Mouse (Mus musculus) ES-Bruce4 (cell line): ENCODE data around the gene C1qa. TPM values are rescaled to one million over a fixed set of nuclear protein-coding genes. Genes with fewer than 3 reads are reported as not detected.

Experiments
- H3K27ac ChIP-seq: 2 replicates; pipeline ENCODE4 v1.5.1; 2012; ENCODE audit warnings: low read length, inconsistent platforms; ENCODE audit not compliant: insufficient read depth
- H3K27me3 ChIP-seq: 2 replicates; pipeline ENCODE4 v1.6.1; 2012; ENCODE audit warnings: mild to moderate bottlenecking, low read length, inconsistent platforms; ENCODE audit not compliant: control insufficient read depth, poor library complexity, insufficient read depth, severe bottlenecking
- H3K36me3 ChIP-seq: 2 replicates; pipeline ENCODE4 v1.6.1; 2012; ENCODE audit warnings: inconsistent platforms, mild to moderate bottlenecking, low read length, moderate library complexity; ENCODE audit not compliant: control insufficient read depth, poor library complexity, insufficient read depth, severe bottlenecking
- H3K4me1 ChIP-seq: one replicate; pipeline ENCODE4 v1.8.1; 2011; ENCODE audit warnings: low read length; ENCODE audit not compliant: control insufficient read depth, insufficient read depth
- H3K4me3 ChIP-seq: 2 replicates; pipeline ENCODE4 v1.5.1; 2011; ENCODE audit warnings: low read depth, mild to moderate bottlenecking, low read length
- H3K9ac ChIP-seq: 2 replicates; pipeline ENCODE4 v1.6.1; 2012; ENCODE audit warnings: low read depth, mild to moderate bottlenecking, inconsistent platforms; ENCODE audit not compliant: poor library complexity, severe bottlenecking
- H3K9me3 ChIP-seq: replicated peaks from 2 replicates; pipeline ENCODE4 v1.6.1; 2012; ENCODE audit warnings: mild to moderate bottlenecking, low read length, inconsistent platforms; ENCODE audit not compliant: control insufficient read depth, poor library complexity, insufficient read depth, severe bottlenecking
- CTCF ChIP-seq: IDR thresholded peaks from one replicate; pipeline ENCODE4 v1.8.1; 2011; ENCODE audit warnings: low read depth, low read length
- EP300 ChIP-seq: IDR thresholded peaks from 2 replicates; pipeline ENCODE4 v1.6.1; 2011; ENCODE audit warnings: low read depth, low read length; ENCODE audit not compliant: insufficient read depth
- POLR2A ChIP-seq: IDR thresholded peaks from one replicate; pipeline ENCODE4 v1.8.1; 2011; ENCODE audit warnings: low read length; ENCODE audit not compliant: insufficient read depth
- polyA plus RNA-seq: library from polyadenylated mRNA; stranded (reverse); fragments of >200 nt; gene quantifications from 2 replicates; pipeline ENCODE4 v1.2.4, GENCODE M21; 2011; ENCODE audit warnings: low read depth; ENCODE audit not compliant: missing spikeins, insufficient read depth, insufficient read length

Gene C1qa
- polyA plus RNA-seq, 1 experiment: not detected

GRCm38 (mm10) chr4:136852119-136852518, 46.5 kb downstream of the C1qa start:
- H3K27ac ChIP-seq: no peak overlapping the region
- H3K4me1 ChIP-seq: no peaks in the 10 kb centered on the region
- H3K9me3 ChIP-seq: no peaks in the 10 kb centered on the region
- no peak overlapping the region for H3K4me3 ChIP-seq
- H3K9ac ChIP-seq: no peak overlapping the region
- H3K27me3 ChIP-seq: no peaks in the 10 kb centered on the region
- TF ChIP-seq EP300 (no peak), POLR2A (no peak), CTCF (no peak)
- no peaks in the 10 kb centered on the region for H3K36me3 ChIP-seq

- no peaks in the 10 kb centered on the region for H3K27me3 ChIP-seq
- H3K9ac ChIP-seq: no peak overlapping the region
- H3K36me3 ChIP-seq: no peaks in the 10 kb centered on the region
- no peak for TF ChIP-seq CTCF
- no peak for TF ChIP-seq POLR2A
- no peak for TF ChIP-seq EP300
- no peak overlapping the region for H3K4me3 ChIP-seq
- no peaks in the 10 kb centered on the region for H3K9me3 ChIP-seq
- H3K27ac ChIP-seq: no peak overlapping the region
- H3K4me1 ChIP-seq: no peaks in the 10 kb centered on the region
These were observed 50.0 kb downstream of the C1qa start for GRCm38 (mm10) chr4:136848565-136848964.

- Histone ChIP-seq H3K4me1 (no peaks in the 10 kb centered on the region), H3K27me3 (no peaks in the 10 kb centered on the region), H3K4me3 (no peak overlapping the region), H3K27ac (no peak overlapping the region), H3K9me3 (no peaks in the 10 kb centered on the region), H3K36me3 (no peaks in the 10 kb centered on the region), H3K9ac (no peak overlapping the region)
- no peak for TF ChIP-seq POLR2A
- TF ChIP-seq EP300: no peak
These were observed 51.4 kb downstream of the C1qa start for GRCm38 (mm10) chr4:136847166-136847565.

Other genes with a start within 250 kb of the C1qa start
- 15.1 and 15.5 TPM in 2 replicates for gene Ephb2, start 62.8 kb downstream of the C1qa start, polyA plus RNA-seq
- not detected in 2 replicates for gene C1qb, start 12.6 kb downstream of the C1qa start, polyA plus RNA-seq
- not detected in 2 replicates for gene C1qc, start 5.7 kb downstream of the C1qa start, polyA plus RNA-seq
- gene Epha8, start 58.0 kb upstream of the C1qa start, polyA plus RNA-seq: 0.61 and 0.72 TPM in 2 replicates
- 8.0 and 8.6 TPM in 2 replicates for gene Zbtb40, start 150.0 kb upstream of the C1qa start, polyA plus RNA-seq